Mouse (Mus musculus): ENCODE measurements around the gene Pdia3.

The Pdia3 gene

DNA sequence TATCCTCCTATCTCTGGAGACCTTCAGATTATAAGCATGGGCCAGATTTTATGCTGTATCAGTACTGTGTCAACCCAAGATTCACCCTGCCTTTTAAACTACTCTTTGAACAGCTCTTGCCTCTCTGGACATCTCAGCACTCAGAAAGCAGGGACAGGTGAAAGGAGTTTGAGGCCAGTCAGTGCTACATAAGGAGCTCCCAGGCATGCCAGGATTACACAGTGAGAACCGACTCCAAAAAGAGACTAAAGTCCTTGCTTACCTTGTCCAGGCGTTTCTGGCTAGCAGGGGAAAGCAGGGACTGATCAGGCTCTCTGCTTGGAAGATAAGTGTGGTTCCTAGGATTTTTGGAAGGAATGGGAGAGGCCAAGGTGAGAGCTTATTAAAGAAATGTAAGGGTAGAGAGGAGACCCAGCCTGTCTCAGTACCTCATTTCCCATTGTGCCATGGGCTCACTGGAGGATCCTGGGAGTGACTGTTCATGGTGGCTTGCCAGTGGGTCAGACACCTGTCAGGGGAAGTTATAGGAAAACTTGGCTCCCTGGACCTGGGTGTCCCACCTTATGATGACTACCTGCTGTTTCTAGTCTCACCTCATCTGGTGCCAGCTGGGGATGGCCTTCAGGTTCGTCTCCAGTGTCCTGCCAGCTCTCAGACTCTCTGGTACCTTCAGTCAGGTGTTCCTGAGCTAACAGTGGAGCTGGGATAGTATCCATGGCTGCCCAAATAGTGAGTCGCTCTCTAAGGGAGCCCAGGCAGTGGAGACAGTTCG, 27.4 kb downstream of the Pdia3 start:
- in situ Hi-C loops (cut with MboI; ENCODE audit: low pct_unique_long_range_greater_than_20kb in 1 of 2, low sequenced_read_pairs in 2 of 2, unreplicated experiment in 1 of 2), result no loop called here

- in situ Hi-C loops (cut with MboI; ENCODE audit: low pct_unique_long_range_greater_than_20kb in 1 of 2, low sequenced_read_pairs in 2 of 2, unreplicated experiment in 1 of 2), result no loop called here
These were observed 28.2 kb downstream of the Pdia3 start for GRCm38 (mm10) chr2:121441800-121442199.

- in situ Hi-C loops (cut with MboI; ENCODE audit: low pct_unique_long_range_greater_than_20kb in 1 of 2, low sequenced_read_pairs in 2 of 2, unreplicated experiment in 1 of 2), result no loop called here
These were observed 28.9 kb downstream of the Pdia3 start for GRCm38 (mm10) chr2:121442259-121443067.

DNA sequence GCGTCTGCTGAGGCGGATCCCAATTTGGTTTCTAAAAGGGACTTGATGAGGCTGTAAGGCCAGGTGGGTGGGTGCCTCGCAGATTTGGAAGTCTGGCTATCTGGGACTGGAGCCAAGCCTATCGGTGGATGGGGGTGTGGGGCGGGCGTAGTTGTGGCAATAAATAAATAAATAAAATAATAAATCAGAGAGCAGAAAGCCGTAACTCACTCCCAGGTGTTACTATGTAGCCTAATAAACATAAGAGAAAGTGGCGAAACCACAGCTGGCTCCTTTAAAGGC, 29.4 kb downstream of the Pdia3 start:
- in situ Hi-C loops (cut with MboI; ENCODE audit: low pct_unique_long_range_greater_than_20kb in 1 of 2, low sequenced_read_pairs in 2 of 2, unreplicated experiment in 1 of 2), result no loop called here

- in situ Hi-C loops (cut with MboI; ENCODE audit: low pct_unique_long_range_greater_than_20kb in 1 of 2, low sequenced_read_pairs in 2 of 2, unreplicated experiment in 1 of 2), result no loop called here
These were observed 30.6 kb downstream of the Pdia3 start, which contains the start of gene Ell3 for GRCm38 (mm10) chr2:121444178-121444577. Ell3 (minus strand) TSS chr2:121444278.

GRCm38 (mm10) chr2:121445117-121445516, 31.5 kb downstream of the Pdia3 start:
- in situ Hi-C loops (cut with MboI; ENCODE audit: low pct_unique_long_range_greater_than_20kb in 1 of 2, low sequenced_read_pairs in 2 of 2, unreplicated experiment in 1 of 2), result no loop called here

- in situ Hi-C loops (cut with MboI; ENCODE audit: low pct_unique_long_range_greater_than_20kb in 1 of 2, low sequenced_read_pairs in 2 of 2, unreplicated experiment in 1 of 2), result no loop called here
These were observed 32.9 kb downstream of the Pdia3 start for GRCm38 (mm10) chr2:121446506-121446905.

DNA sequence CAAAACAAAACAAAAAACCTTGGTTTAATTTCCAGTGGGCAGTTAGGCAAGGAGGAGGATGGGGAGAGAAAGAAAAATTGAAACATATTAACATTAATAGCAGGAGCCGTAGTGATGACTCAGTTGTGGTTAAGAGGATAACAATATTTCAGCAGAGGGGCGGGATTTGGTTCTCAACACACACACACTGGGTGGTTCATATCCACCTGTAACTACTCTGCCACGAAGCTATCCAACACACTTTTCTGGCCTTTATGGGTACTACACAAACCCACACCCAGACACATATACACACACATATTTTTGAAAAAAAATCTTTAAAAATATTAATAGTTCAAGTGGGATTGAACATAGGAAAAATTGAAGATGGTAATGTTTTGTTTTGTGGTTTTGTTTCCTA, 33.4 kb downstream of the Pdia3 start:
- in situ Hi-C loops (cut with MboI; ENCODE audit: low pct_unique_long_range_greater_than_20kb in 1 of 2, low sequenced_read_pairs in 2 of 2, unreplicated experiment in 1 of 2), result no loop called here

- in situ Hi-C loops (cut with MboI; ENCODE audit: low pct_unique_long_range_greater_than_20kb in 1 of 2, low sequenced_read_pairs in 2 of 2, unreplicated experiment in 1 of 2), result no loop called here
These were observed 34.6 kb downstream of the Pdia3 start for GRCm38 (mm10) chr2:121448136-121448535.

GRCm38 (mm10) chr2:121448739-121449535, 35.4 kb downstream of the Pdia3 start, which contains the start of gene Serf2:
Serf2 (plus strand) TSS chr2:121449195.
- in situ Hi-C loops (cut with MboI; ENCODE audit: low pct_unique_long_range_greater_than_20kb in 1 of 2, low sequenced_read_pairs in 2 of 2, unreplicated experiment in 1 of 2), result no loop called here

- in situ Hi-C loops (cut with MboI; ENCODE audit: low pct_unique_long_range_greater_than_20kb in 1 of 2, low sequenced_read_pairs in 2 of 2, unreplicated experiment in 1 of 2), result no loop called here
These were observed 36.0 kb downstream of the Pdia3 start for GRCm38 (mm10) chr2:121449545-121450011.

- in situ Hi-C loops (cut with MboI; ENCODE audit: low pct_unique_long_range_greater_than_20kb in 1 of 2, low sequenced_read_pairs in 2 of 2, unreplicated experiment in 1 of 2), result no loop called here
These were observed 36.5 kb downstream of the Pdia3 start for GRCm38 (mm10) chr2:121450093-121450492.

GRCm38 (mm10) chr2:121452361-121452760, 38.8 kb downstream of the Pdia3 start:
- in situ Hi-C loops (cut with MboI; ENCODE audit: low pct_unique_long_range_greater_than_20kb in 1 of 2, low sequenced_read_pairs in 2 of 2, unreplicated experiment in 1 of 2), result no loop called here

DNA sequence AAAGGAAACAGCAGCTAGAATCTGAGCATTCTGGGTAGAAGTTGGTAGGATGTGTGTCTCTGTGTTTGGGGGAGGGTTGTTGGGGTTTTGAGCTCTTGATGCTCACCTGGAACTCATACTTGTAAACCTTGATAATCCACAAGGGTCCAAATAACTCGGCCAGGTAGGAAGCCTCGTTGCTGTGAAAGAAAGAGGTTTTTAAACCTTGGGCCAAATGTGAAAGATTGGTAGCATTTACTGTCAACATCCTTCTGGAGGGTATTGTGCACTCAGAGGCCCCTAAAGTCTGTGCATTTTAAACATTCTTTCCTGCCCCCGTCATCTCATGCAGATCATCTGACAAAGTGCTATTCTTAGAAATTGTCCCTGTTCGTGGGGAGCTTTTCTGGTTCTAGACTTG, 39.4 kb downstream of the Pdia3 start, which contains the start of gene Hypk:
Gene Hypk, plus strand, starts transcription at position 301 of the 400 bp plus-strand sequence.
- in situ Hi-C loops (cut with MboI; ENCODE audit: low pct_unique_long_range_greater_than_20kb in 1 of 2, low sequenced_read_pairs in 2 of 2, unreplicated experiment in 1 of 2), result no loop called here

- in situ Hi-C loops (cut with MboI; ENCODE audit: low pct_unique_long_range_greater_than_20kb in 1 of 2, low sequenced_read_pairs in 2 of 2, unreplicated experiment in 1 of 2), result no loop called here
These were observed 40.3 kb downstream of the Pdia3 start for GRCm38 (mm10) chr2:121453917-121454316.

DNA sequence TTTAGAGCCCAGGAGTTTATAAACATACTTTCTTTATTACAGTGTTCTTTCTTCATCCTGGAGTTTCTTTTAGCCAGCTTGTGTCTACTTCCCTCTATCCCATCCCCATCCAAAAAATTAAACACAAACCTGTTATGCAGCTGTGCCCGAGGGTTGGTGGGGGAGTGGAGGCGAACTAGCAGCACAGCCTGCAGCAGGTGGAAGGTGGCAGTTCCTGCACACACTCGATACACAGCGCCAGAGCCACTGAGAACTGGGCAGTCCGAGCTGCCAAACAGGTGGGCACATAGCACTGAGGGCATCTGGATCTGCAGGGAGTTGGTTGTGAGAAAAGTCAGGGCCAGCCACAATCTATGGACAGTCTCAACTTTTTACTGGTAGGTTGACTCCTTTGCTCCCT, 42.0 kb downstream of the Pdia3 start:
- in situ Hi-C loops (cut with MboI; ENCODE audit: low pct_unique_long_range_greater_than_20kb in 1 of 2, low sequenced_read_pairs in 2 of 2, unreplicated experiment in 1 of 2), result no loop called here

- in situ Hi-C loops (cut with MboI; ENCODE audit: low pct_unique_long_range_greater_than_20kb in 1 of 2, low sequenced_read_pairs in 2 of 2, unreplicated experiment in 1 of 2), result no loop called here
These were observed 43.4 kb downstream of the Pdia3 start, which contains the start of gene Serinc4 for GRCm38 (mm10) chr2:121456692-121457642. Serinc4 (minus strand) TSS chr2:121456781.

- in situ Hi-C loops (cut with MboI; ENCODE audit: low pct_unique_long_range_greater_than_20kb in 1 of 2, low sequenced_read_pairs in 2 of 2, unreplicated experiment in 1 of 2), result no loop called here
These were observed 46.5 kb downstream of the Pdia3 start for GRCm38 (mm10) chr2:121460071-121460470.
